In genomic region chr11:48873591-48874290, GRCm38 (mm10) we compare ENCODE assay signal across 8 mouse cellular contexts. TPM values are rescaled to one million over a fixed set of nuclear protein-coding genes. Genes with fewer than 3 reads are reported as not detected.
A peak's percentile ranks its signal among the peaks of the same experiment; 100 is the strongest.
DNase-seq lines count a peak whose midpoint lies in the region; ATAC-seq and TF ChIP-seq lines count a peak whose summit lies in the region.

No protein-coding gene starts in this region.

- no peak for ATAC-seq in kidney, embryonic 15.5 days (replicated peaks; ENCODE audit: low FRiP score)
- ATAC-seq in intestine, embryonic 15.5 days: peak; percentile 64
- no peak for ATAC-seq in cerebellum, adult (ENCODE audit: insufficient number of reproducible peaks, low FRiP score, low TSS enrichment)
- ATAC-seq in hindbrain, embryonic 12.5 days (ENCODE audit: low FRiP score): no peak

- H3K4me2 ChIP-seq in kidney, embryonic 15.5 days: no peak overlapping the region
- peak overlapping the region; percentile 35 for H3K4me2 ChIP-seq in intestine, embryonic 15.5 days (replicated peaks)
- peak overlapping the region; percentile 98 for H3K4me2 ChIP-seq in myocyte (ENCODE audit: low read depth)
- no peak overlapping the region for H3K4me2 ChIP-seq in hindbrain, embryonic 12.5 days (replicated peaks)

- no peak for DNase-seq in kidney, postnatal 14 days
- no peak for DNase-seq in cerebellum, adult 11 months

- H3K9me3 ChIP-seq in kidney, embryonic 15.5 days (replicated peaks): no peaks in the 10 kb centered on the region
- no peaks in the 10 kb centered on the region for H3K9me3 ChIP-seq in intestine, embryonic 15.5 days
- no peaks in the 10 kb centered on the region for H3K9me3 ChIP-seq in hindbrain, embryonic 12.5 days (replicated peaks)

- H3K4me3 ChIP-seq in kidney, embryonic 15.5 days (replicated peaks): no peak overlapping the region
- H3K4me3 ChIP-seq in brown adipose tissue, adult 24 weeks (ENCODE audit: insufficient read depth, low read depth, low read length): no peak overlapping the region
- H3K4me3 ChIP-seq in intestine, embryonic 15.5 days (replicated peaks): no peak overlapping the region
- H3K4me3 ChIP-seq in myocyte: no peak overlapping the region
- no peak overlapping the region for H3K4me3 ChIP-seq in hindbrain, embryonic 12.5 days

- H3K36me3 ChIP-seq in kidney, embryonic 15.5 days: no peaks in the 10 kb centered on the region
- H3K36me3 ChIP-seq in intestine, embryonic 15.5 days: no peaks in the 10 kb centered on the region
- no peaks in the 10 kb centered on the region for H3K36me3 ChIP-seq in myocyte (ENCODE audit: control insufficient read depth, insufficient read depth)
- no peaks in the 10 kb centered on the region for H3K36me3 ChIP-seq in hindbrain, embryonic 12.5 days

- no peaks in the 10 kb centered on the region for H3K27me3 ChIP-seq in kidney, embryonic 15.5 days
- H3K27me3 ChIP-seq in intestine, embryonic 15.5 days (replicated peaks): no peaks in the 10 kb centered on the region
- H3K27me3 ChIP-seq in myocyte (ENCODE audit: control insufficient read depth, insufficient read depth, insufficient read length): no peaks in the 10 kb centered on the region
- H3K27me3 ChIP-seq in hindbrain, embryonic 12.5 days: peaks cover 17% of the 10 kb centered on the region

- no peak overlapping the region for H3ac ChIP-seq in myocyte (ENCODE audit: control insufficient read depth, insufficient read length)

- H3K27ac ChIP-seq in kidney, embryonic 15.5 days: peak overlapping the region; percentile 45; the same call in 1 of the 2 replicates
- peak overlapping the region; percentile 94 for H3K27ac ChIP-seq in brown adipose tissue, adult 24 weeks (replicated peaks; ENCODE audit: low read depth, low read length)
- peak overlapping the region; percentile 81 for H3K27ac ChIP-seq in intestine, embryonic 15.5 days
- H3K27ac ChIP-seq in hindbrain, embryonic 12.5 days: no peak overlapping the region

- H3K4me1 ChIP-seq in kidney, embryonic 15.5 days: peaks cover 43% of the 10 kb centered on the region
- peaks cover 5% of the 10 kb centered on the region; the same call in 1 of the 2 replicates for H3K4me1 ChIP-seq in brown adipose tissue, adult 24 weeks (ENCODE audit: control insufficient read depth, insufficient read depth, insufficient read length, low read length)
- peaks cover 32% of the 10 kb centered on the region for H3K4me1 ChIP-seq in intestine, embryonic 15.5 days (replicated peaks)
- H3K4me1 ChIP-seq in hindbrain, embryonic 12.5 days: peaks cover 13% of the 10 kb centered on the region; the same call in 1 of the 2 replicates

- peaks cover 16% of the 10 kb centered on the region for H3K79me2 ChIP-seq in myocyte (ENCODE audit: control insufficient read depth, insufficient read depth)

- no peak overlapping the region for H3K9ac ChIP-seq in kidney, embryonic 15.5 days
- H3K9ac ChIP-seq in intestine, embryonic 15.5 days: no peak overlapping the region
- no peak overlapping the region for H3K9ac ChIP-seq in hindbrain, embryonic 12.5 days

- no peak for TF ChIP-seq POLR2A in myocyte (IDR thresholded peaks at IDR 0.05; ENCODE audit: insufficient read length, low read depth)

- WGBS in kidney, embryonic 15.5 days: 50% methylated on average over 10 of the region's 10 CpGs
- 44% methylated on average over 10 of the region's 10 CpGs for WGBS in intestine, embryonic 15.5 days
- 74% methylated on average over 10 of the region's 10 CpGs for WGBS in hindbrain, embryonic 12.5 days

TF ChIP-seq in myocyte, 11 proteins besides CTCF, POLR2A, EP300 and RAD21:
- no peak for TF ChIP-seq E2F4 (IDR thresholded peaks at IDR 0.05; ENCODE audit: insufficient read depth)
- TF ChIP-seq REST (IDR thresholded peaks at IDR 0.05; ENCODE audit: insufficient read depth, insufficient read length): no peak
- no peak for TF ChIP-seq POLR2AphosphoS2 (IDR thresholded peaks at IDR 0.05; ENCODE audit: insufficient read length, low read depth)
- no peak for TF ChIP-seq SRF (IDR thresholded peaks at IDR 0.05; ENCODE audit: control insufficient read depth, insufficient read length, low read depth)
- TF ChIP-seq CEBPB (IDR thresholded peaks at IDR 0.05; ENCODE audit: insufficient read depth, poor library complexity, severe bottlenecking): no peak
- TF ChIP-seq MYOG (IDR thresholded peaks at IDR 0.05; ENCODE audit: control insufficient read depth in 1 of 3, insufficient read depth in 1 of 3, insufficient read length in 2 of 3, low read depth in 2 of 3): peak in 1 of 3 experiments; percentile 31
- no peak for TF ChIP-seq TCF3 (IDR thresholded peaks at IDR 0.05; ENCODE audit: insufficient read length, low read depth)
- no peak for TF ChIP-seq MAX (IDR thresholded peaks at IDR 0.05; ENCODE audit: low read depth)
- peak in 1 of 3 experiments; percentile 28 for TF ChIP-seq MYOD1 (IDR thresholded peaks at IDR 0.05; ENCODE audit: control insufficient read depth in 1 of 3, insufficient read length in 2 of 3, low read depth in 2 of 3)
- TF ChIP-seq USF1 (IDR thresholded peaks at IDR 0.05; ENCODE audit: low read depth): no peak
TF ChIP-seq in myocyte: peak in this region for 2.

RNA-seq across cellular contexts. Expression of gene Irgm1, which starts 2.3 kb away (rescaled TPM):
- polyA plus RNA-seq in kidney, embryonic 15.5 days (2015; fragmentation: Nextera tagmentation; extraction: Ambion mirVana): 15.2 and 15.5 TPM in 2 replicates
- 9.2 and 11.6 TPM in 2 replicates for polyA plus RNA-seq in brown adipose tissue, adult 24 weeks (2012; ENCODE audit: insufficient read depth, insufficient read length, missing spikeins)
- polyA plus RNA-seq in intestine, embryonic 15.5 days (2015; fragmentation: Nextera tagmentation; extraction: Ambion mirVana): 16.0 and 16.4 TPM in 2 replicates
- polyA plus RNA-seq in myocyte (2012; fragmentation: generic; extraction: Trizol): 6.9 TPM
- 3.0 and 3.9 TPM in 2 replicates for polyA plus RNA-seq in hindbrain, embryonic 12.5 days (2016; fragmentation: Nextera tagmentation; extraction: Ambion mirVana)

RNA-seq across cellular contexts. Expression of gene Gm5431, which starts 28.3 kb away (rescaled TPM):
- polyA plus RNA-seq in kidney, embryonic 15.5 days (2015; fragmentation: Nextera tagmentation; extraction: Ambion mirVana): 0.14 and 0.24 TPM in 2 replicates
- polyA plus RNA-seq in brown adipose tissue, adult 24 weeks (2012; ENCODE audit: insufficient read depth, insufficient read length, missing spikeins): not detected in 2 replicates
- polyA plus RNA-seq in intestine, embryonic 15.5 days (2015; fragmentation: Nextera tagmentation; extraction: Ambion mirVana): 0.23 and 0.30 TPM in 2 replicates
- polyA plus RNA-seq in myocyte (2012; fragmentation: generic; extraction: Trizol): not detected
- 0.13 TPM in 1 of 2 replicates, not detected in the other for polyA plus RNA-seq in hindbrain, embryonic 12.5 days (2016; fragmentation: Nextera tagmentation; extraction: Ambion mirVana)

RNA-seq across cellular contexts. Expression of gene Gm12184, which starts 47.3 kb away (rescaled TPM):
- polyA plus RNA-seq in kidney, embryonic 15.5 days (2015; fragmentation: Nextera tagmentation; extraction: Ambion mirVana): 1.6 and 2.9 TPM in 2 replicates
- polyA plus RNA-seq in brown adipose tissue, adult 24 weeks (2012; ENCODE audit: insufficient read depth, insufficient read length, missing spikeins): 14.6 and 26.0 TPM in 2 replicates
- 3.7 and 5.4 TPM in 2 replicates for polyA plus RNA-seq in intestine, embryonic 15.5 days (2015; fragmentation: Nextera tagmentation; extraction: Ambion mirVana)
- 13.2 TPM for polyA plus RNA-seq in myocyte (2012; fragmentation: generic; extraction: Trizol)
- 7.2 and 10.0 TPM in 2 replicates for polyA plus RNA-seq in hindbrain, embryonic 12.5 days (2016; fragmentation: Nextera tagmentation; extraction: Ambion mirVana)

RNA-seq across cellular contexts. Expression of gene Trim7, which starts 47.8 kb away (rescaled TPM):
- 3.7 and 4.0 TPM in 2 replicates for polyA plus RNA-seq in kidney, embryonic 15.5 days (2015; fragmentation: Nextera tagmentation; extraction: Ambion mirVana)
- polyA plus RNA-seq in brown adipose tissue, adult 24 weeks (2012; ENCODE audit: insufficient read depth, insufficient read length, missing spikeins): 1.4 and 1.5 TPM in 2 replicates
- polyA plus RNA-seq in intestine, embryonic 15.5 days (2015; fragmentation: Nextera tagmentation; extraction: Ambion mirVana): 1.1 and 2.7 TPM in 2 replicates
- 5.4 TPM for polyA plus RNA-seq in myocyte (2012; fragmentation: generic; extraction: Trizol)
- polyA plus RNA-seq in hindbrain, embryonic 12.5 days (2016; fragmentation: Nextera tagmentation; extraction: Ambion mirVana): 0.70 and 1.6 TPM in 2 replicates

RNA-seq across cellular contexts. Expression of gene Trim41, which starts 56.6 kb away (rescaled TPM):
- 6.6 and 7.0 TPM in 2 replicates for polyA plus RNA-seq in kidney, embryonic 15.5 days (2015; fragmentation: Nextera tagmentation; extraction: Ambion mirVana)
- polyA plus RNA-seq in brown adipose tissue, adult 24 weeks (2012; ENCODE audit: insufficient read depth, insufficient read length, missing spikeins): 14.0 and 15.5 TPM in 2 replicates
- 4.1 and 6.4 TPM in 2 replicates for polyA plus RNA-seq in intestine, embryonic 15.5 days (2015; fragmentation: Nextera tagmentation; extraction: Ambion mirVana)
- polyA plus RNA-seq in myocyte (2012; fragmentation: generic; extraction: Trizol): 31.3 TPM
- 6.4 and 7.1 TPM in 2 replicates for polyA plus RNA-seq in hindbrain, embryonic 12.5 days (2016; fragmentation: Nextera tagmentation; extraction: Ambion mirVana)

Comparison
In these comparisons a context has a peak if more than half of its experiments do, and no peak if none do; other contexts are left out.
1. H3K4me2 ChIP-seq: peak in intestine, embryonic 15.5 days (single experiment) and myocyte (single experiment); none in kidney, embryonic 15.5 days (single experiment) and hindbrain, embryonic 12.5 days (single experiment).